Mouse (Mus musculus) ES-Bruce4 (cell line): ENCODE measurements around the gene Mcfd2. TPM values are rescaled to one million over a fixed set of nuclear protein-coding genes. Genes with fewer than 3 reads are reported as not detected.
A peak's percentile ranks its signal among the peaks of the same experiment; 100 is the strongest.

Experiments used
- H3K27ac ChIP-seq: 2 replicates; pipeline ENCODE4 v1.5.1; 2012; ENCODE audit warnings: low read length, inconsistent platforms; ENCODE audit not compliant: insufficient read depth
- H3K27me3 ChIP-seq: 2 replicates; pipeline ENCODE4 v1.6.1; 2012; ENCODE audit warnings: mild to moderate bottlenecking, low read length, inconsistent platforms; ENCODE audit not compliant: control insufficient read depth, poor library complexity, insufficient read depth, severe bottlenecking
- H3K36me3 ChIP-seq: 2 replicates; pipeline ENCODE4 v1.6.1; 2012; ENCODE audit warnings: inconsistent platforms, mild to moderate bottlenecking, low read length, moderate library complexity; ENCODE audit not compliant: control insufficient read depth, poor library complexity, insufficient read depth, severe bottlenecking
- H3K4me1 ChIP-seq: one replicate; pipeline ENCODE4 v1.8.1; 2011; ENCODE audit warnings: low read length; ENCODE audit not compliant: control insufficient read depth, insufficient read depth
- H3K4me3 ChIP-seq: 2 replicates; pipeline ENCODE4 v1.5.1; 2011; ENCODE audit warnings: low read depth, mild to moderate bottlenecking, low read length
- H3K9ac ChIP-seq: 2 replicates; pipeline ENCODE4 v1.6.1; 2012; ENCODE audit warnings: low read depth, mild to moderate bottlenecking, inconsistent platforms; ENCODE audit not compliant: poor library complexity, severe bottlenecking
- H3K9me3 ChIP-seq: replicated peaks from 2 replicates; pipeline ENCODE4 v1.6.1; 2012; ENCODE audit warnings: mild to moderate bottlenecking, low read length, inconsistent platforms; ENCODE audit not compliant: control insufficient read depth, poor library complexity, insufficient read depth, severe bottlenecking
- CTCF ChIP-seq: IDR thresholded peaks from one replicate; pipeline ENCODE4 v1.8.1; 2011; ENCODE audit warnings: low read depth, low read length
- EP300 ChIP-seq: IDR thresholded peaks from 2 replicates; pipeline ENCODE4 v1.6.1; 2011; ENCODE audit warnings: low read depth, low read length; ENCODE audit not compliant: insufficient read depth
- POLR2A ChIP-seq: IDR thresholded peaks from one replicate; pipeline ENCODE4 v1.8.1; 2011; ENCODE audit warnings: low read length; ENCODE audit not compliant: insufficient read depth
- polyA plus RNA-seq: library from polyadenylated mRNA; stranded (reverse); fragments of >200 nt; gene quantifications from 2 replicates; pipeline ENCODE4 v1.2.4, GENCODE M21; 2011; ENCODE audit warnings: low read depth; ENCODE audit not compliant: missing spikeins, insufficient read depth, insufficient read length

Gene Mcfd2
- polyA plus RNA-seq, 1 experiment: 34.1 TPM

DNA sequence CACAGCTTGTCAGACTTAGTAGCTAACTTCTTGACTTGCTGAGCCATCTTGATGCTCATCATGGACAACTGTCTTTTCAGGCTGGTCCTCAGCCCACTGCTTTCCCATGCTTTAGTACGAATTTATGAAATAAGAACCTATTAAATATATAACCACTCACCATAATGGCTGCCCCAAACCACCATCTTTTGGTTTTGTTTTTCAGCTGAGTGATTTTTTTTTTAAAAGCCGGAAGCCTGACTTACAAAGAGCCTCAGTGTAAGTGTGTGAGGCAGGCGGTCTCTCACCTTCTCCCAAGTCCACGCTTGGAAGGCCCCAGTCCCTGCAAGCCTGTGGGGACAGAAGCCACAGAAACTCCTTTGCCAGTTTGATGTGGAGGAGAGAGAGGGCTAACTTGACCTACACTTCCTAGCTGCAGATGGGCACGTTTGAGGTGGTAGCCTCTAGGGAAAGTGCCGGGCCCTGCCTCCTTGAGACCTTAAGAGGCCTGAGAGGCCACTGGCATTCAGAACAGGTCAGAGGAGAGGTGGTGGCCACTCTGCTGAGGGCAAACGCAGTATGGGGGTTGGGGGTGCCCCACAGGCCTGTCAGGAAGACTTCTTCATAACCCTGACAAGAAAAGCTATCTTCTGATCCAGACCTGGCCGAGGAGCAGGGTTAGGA is 20.9 kb upstream of the Mcfd2 start:
- Histone ChIP-seq H3K9me3 (no peaks in the 10 kb centered on the region), H3K4me1 (no peaks in the 10 kb centered on the region), H3K4me3 (no peak overlapping the region), H3K9ac (no peak overlapping the region), H3K27ac (no peak overlapping the region), H3K27me3 (no peaks in the 10 kb centered on the region), H3K36me3 (no peaks in the 10 kb centered on the region)
- TF ChIP-seq POLR2A: no peak
- no peak for TF ChIP-seq CTCF
- no peak for TF ChIP-seq EP300

GRCm38 (mm10) chr17:87285731-87286465 is 20.2 kb upstream of the Mcfd2 start:
- Histone ChIP-seq H3K36me3 (no peaks in the 10 kb centered on the region), H3K27me3 (no peaks in the 10 kb centered on the region), H3K9me3 (no peaks in the 10 kb centered on the region), H3K4me3 (no peak overlapping the region), H3K9ac (no peak overlapping the region), H3K4me1 (no peaks in the 10 kb centered on the region), H3K27ac (no peak overlapping the region)
- no peak for TF ChIP-seq EP300
- no peak for TF ChIP-seq CTCF
- no peak for TF ChIP-seq POLR2A

DNA sequence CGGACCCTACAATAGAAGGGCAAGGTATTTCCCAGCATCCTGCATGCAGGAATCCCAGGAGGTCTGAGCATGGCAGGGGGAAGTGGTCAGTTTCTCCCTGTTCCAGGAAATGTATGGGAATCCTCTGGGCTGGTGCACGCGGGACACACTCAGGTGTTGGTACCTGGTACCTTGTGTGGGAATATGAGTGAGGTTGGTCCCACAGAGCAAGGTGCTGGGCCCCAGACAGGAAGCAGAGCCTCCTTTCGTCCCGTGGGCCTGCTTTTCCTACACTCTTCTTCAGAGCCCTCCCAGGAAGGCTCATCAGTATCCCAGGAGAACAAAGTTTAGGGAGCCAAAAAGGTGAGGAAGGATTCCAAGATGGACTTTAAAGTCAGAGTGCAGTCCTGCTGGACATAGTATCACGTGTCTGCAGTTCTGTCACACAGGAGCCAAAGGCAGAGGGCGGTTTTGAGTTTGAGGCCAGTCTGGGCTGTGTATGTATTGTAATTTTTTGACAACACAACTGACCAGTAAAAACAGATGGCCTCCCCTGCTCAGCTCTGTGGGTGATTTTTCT is 18.8 kb upstream of the Mcfd2 start:
- Histone ChIP-seq H3K4me3 (no peak overlapping the region), H3K9ac (0 out of 2 replicates have a peak overlapping the region, but pooled peaks have one; percentile 95), H3K9me3 (peaks cover 8% of the 10 kb centered on the region; the same call in 1 of the 2 replicates), H3K36me3 (no peaks in the 10 kb centered on the region), H3K27ac (no peak overlapping the region), H3K27me3 (no peaks in the 10 kb centered on the region), H3K4me1 (no peaks in the 10 kb centered on the region)
- TF ChIP-seq EP300 (no peak), CTCF (no peak), POLR2A (no peak)

- H3K27ac ChIP-seq: no peak overlapping the region
- TF ChIP-seq CTCF (no peak), POLR2A (no peak), EP300 (no peak)
- no peaks in the 10 kb centered on the region for H3K36me3 ChIP-seq
- H3K4me3 ChIP-seq: peak overlapping the region; percentile 64
- no peaks in the 10 kb centered on the region for H3K4me1 ChIP-seq
- H3K9ac ChIP-seq: peak overlapping the region; percentile 95
- H3K27me3 ChIP-seq: no peaks in the 10 kb centered on the region
- peaks cover 8% of the 10 kb centered on the region; the same call in 1 of the 2 replicates for H3K9me3 ChIP-seq
Observed at GRCm38 (mm10) chr17:87283755-87284481, 18.2 kb upstream of the Mcfd2 start.

DNA sequence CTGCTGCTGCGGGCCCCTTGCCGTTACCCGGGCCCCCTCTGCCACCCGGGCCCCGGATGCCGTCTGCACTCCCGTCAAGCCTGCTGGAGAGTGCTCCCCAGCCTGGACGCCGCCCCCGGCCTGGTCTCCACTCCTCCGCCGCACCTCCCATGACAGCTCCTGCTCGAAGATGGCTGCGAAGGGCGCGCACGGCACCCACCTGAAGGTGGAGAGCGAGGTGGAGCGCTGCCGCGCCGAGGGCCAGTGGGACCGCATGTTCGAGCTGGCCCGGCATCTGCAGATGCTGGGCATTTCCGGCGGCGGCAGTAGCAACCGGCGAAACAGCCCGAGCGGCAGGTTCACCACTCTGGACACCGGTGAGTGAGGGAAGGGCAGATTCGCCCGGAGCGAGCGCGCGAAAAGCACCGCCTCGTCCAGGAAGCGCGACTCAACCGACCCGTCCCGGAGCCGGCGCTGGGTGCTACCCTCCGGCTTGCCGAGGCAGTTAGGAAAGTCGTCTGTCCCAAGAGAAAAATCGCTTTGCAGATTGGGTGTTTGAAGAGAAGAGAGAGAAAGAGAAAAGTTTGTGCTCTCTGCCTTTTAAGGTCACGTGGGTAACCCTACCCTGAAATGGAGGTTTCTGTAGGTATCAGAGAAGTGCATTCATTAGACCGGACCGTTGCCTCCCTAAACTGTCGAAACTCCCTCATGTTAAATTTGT is 17.5 kb upstream of the Mcfd2 start:
- Histone ChIP-seq H3K36me3 (no peaks in the 10 kb centered on the region), H3K27ac (no peak overlapping the region), H3K4me3 (peak overlapping the region; percentile 64), H3K9me3 (peaks cover 8% of the 10 kb centered on the region; the same call in 1 of the 2 replicates), H3K27me3 (no peaks in the 10 kb centered on the region), H3K4me1 (no peaks in the 10 kb centered on the region), H3K9ac (peak overlapping the region; percentile 95)
- no peak for TF ChIP-seq POLR2A
- no peak for TF ChIP-seq EP300
- no peak for TF ChIP-seq CTCF

DNA sequence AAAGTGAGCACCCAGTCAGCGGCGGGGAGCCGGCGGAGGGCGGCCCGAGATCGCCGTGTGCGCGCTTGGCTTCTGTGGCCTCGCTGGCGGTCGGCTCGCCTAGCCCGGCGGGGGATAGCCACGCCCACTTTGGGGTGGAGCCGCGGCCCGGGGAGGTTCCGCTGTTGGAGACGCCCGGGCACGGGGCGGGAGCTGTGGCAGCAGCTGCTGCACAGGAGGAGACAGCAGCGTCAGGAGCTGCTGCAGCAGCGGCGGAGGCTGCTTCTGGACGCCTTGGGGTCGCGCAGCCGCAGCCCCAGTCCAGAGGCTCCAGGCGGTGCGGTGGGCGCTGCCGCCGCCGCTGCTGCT is 16.9 kb upstream of the Mcfd2 start, which contains the start of gene Ttc7:
Gene Ttc7, plus strand, starts transcription at position 181 of the 348 bp plus-strand sequence.
- TF ChIP-seq POLR2A: peak; percentile 60
- TF ChIP-seq EP300: no peak
- H3K36me3 ChIP-seq: no peaks in the 10 kb centered on the region
- H3K4me3 ChIP-seq: peak within 1 kb of the TSS; percentile 73
- H3K27me3 ChIP-seq: no peaks in the 10 kb centered on the region
- H3K27ac ChIP-seq: 0 out of 2 replicates have a peak within 1 kb of the TSS, but pooled peaks have one; percentile 16
- H3K9ac ChIP-seq: peak within 1 kb of the TSS; percentile 95
- H3K4me1 ChIP-seq: no peaks in the 10 kb centered on the region
- peaks cover 8% of the 10 kb centered on the region; the same call in 1 of the 2 replicates for H3K9me3 ChIP-seq
